Mouse (Mus musculus) layer of hippocampus, adult 9-11 months (tissue): ENCODE results near the gene Mnx1.
"Not testable (repeated sequence)": the region's sequence is repeated elsewhere in the genome, so short reads cannot be mapped to it uniquely, and the experiment has no call there.

Experiments
- DNase-seq: peaks from one replicate; pipeline ENCODE4 v3.0.0; 2022

Gene Mnx1

DNA sequence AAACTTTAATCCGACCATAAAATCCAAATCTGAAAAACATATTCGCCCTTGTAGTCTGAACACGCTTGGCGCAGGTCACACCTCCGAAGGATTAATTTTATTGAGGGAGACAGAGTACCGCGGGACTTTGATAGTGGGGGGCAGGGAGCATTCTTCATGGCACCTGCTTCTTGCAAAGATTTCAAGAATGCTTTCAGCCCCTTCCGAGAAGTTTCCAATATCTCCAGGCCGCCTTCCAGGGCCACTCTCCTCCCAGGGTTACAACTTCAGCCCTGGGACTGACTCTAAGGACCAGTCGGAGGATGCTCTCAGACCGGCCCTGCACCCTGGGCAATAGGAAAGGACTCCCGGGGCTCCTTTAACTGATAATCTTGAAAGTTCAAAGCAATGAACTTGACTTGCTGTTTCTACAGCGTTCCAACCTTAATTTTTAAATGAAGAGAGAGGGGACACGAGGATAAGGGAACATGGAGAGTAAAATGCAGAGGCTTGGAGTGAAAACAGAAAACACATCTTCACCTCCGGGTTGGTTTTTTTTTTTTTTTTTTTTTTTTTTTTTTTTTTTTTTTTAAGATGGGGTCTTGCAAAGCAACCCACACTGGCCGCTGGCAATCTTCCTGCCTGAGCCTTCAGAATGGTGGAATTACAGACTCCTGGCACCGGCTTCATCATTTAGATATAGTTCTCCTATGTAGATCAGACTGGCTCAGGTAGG lies 9.8 kb downstream of the Mnx1 start:
- no peak for DNase-seq

DNA sequence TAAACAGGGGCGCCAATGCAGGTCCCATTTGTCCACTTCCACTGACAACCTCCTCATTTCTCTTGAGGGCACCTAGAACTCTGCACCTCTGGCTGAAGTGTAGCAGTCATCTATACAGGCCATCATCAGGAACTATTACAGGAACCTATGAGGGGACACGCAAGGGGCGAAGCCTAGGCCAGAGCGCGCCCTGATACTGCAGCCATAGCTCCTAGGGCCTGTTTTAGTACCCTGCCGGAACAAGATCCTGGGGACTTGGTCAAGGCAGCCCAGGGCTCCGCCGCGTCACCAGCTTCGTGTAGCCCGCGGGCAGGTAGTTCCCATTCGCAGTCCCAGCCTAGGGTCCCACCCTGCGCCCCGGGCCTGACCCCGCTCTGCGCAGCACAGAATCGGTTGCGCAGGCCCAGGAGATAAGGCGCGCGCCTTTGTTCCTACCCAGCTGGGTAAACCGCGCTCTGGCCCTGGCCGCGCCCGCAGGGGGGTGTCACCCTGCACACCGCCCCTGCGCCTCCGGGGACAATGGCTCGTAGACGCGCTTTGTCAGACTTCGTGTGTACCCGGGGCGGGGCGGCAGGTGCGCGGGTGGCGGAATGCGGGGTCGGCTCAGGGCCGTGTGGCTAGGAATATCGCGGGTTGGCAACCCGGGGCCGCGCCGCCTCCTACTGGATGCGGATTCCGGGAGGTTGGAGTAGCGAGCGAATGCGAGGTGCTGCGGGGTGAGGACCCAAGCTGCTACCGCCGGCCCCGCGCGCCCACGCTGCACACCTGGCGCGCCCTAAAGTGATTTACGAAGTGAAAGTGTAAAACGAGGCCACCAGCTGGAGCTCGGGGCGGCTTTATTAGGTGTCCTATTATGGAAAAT lies 10.6 kb downstream of the Mnx1 start:
- DNase-seq: no peak

DNA sequence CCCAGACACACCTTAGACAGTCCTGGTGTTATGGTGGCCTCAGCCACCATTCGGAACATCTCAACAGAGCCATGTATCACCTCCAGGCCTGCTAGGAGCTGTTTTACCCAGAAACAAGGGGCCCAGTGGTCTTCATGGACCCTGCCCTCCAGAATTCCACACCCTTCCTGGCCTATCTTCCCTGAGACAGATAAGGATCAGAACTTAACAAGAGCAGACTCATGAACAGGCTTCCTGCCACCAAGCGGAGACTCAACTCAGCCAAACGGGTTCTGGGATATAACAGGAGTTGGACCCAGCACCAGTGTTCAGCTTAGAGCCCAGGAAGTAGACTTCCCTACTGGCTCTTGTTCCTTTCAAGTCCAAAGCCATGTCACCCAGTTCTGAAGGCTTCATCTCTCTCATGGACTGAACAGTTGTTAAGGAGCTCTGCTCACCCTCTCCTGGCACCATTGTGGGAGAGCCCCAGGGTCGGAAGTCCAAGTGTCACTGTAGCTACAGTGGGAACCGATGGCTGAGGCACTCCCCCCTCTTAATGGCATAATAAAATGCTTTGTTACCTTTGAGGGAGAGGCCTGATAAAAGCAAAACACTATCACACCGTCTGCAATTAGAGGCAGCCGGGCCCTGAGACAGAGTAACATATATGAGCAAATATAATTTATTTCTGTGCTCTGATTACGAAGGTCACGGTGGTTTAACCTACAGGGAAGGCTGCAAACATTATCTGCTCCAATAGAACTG lies 15.2 kb downstream of the Mnx1 start:
- no peak for DNase-seq

DNA sequence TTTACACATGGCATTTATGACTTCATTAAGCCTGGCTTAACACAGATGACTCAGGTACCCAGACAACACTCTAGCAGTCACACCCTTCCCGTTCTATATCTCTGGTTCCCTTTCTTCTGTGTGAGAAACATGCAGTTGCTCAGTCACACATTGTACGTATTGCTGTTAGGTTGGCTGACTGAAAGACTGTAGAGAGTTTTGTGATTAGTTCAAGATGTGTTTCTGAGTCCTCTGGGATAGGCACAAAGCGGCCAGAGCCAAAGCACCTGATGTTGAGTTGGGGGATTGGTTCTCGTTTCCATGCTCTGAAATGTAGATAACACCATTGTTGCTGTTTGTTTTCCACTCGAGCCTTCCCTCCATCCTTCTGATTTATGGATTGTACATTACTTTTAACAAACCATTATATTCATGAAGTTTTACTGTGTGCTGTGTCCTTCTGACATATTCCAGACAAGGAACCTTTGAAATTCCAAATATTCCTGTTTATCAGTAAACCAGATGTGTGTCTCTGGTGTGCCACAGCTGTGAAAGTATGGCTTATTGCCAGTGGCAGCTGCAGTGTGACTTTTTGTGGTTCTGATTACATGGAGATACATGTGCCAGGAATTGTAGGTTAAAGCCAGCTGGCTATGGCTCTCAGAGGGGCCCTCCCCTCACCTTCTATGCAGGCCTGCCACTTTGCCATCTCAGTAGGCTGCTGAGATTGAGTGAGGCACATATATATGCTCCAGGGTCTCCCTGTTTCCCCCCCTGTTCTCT lies 21.2 kb downstream of the Mnx1 start:
- no peak for DNase-seq

DNA sequence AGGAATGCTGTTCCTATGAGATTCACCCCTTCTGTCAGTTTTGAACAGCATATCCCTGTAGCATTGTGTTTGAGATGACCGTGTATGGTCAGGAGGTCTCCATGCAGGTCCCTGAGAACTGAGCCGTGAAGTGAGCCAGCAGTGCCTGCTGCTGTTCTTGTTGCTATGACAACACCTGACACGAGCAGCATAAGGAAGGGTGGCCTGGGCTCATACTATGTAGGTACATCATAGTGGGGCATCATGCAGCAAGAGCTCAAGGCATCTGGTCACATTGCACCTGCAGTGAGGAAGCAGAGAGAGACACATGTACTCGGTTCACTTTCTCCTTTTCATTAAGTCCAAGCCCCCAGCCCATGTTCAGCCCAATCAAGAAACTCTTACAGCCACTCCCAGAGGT lies 25.9 kb downstream of the Mnx1 start:
- DNase-seq: no peak

DNA sequence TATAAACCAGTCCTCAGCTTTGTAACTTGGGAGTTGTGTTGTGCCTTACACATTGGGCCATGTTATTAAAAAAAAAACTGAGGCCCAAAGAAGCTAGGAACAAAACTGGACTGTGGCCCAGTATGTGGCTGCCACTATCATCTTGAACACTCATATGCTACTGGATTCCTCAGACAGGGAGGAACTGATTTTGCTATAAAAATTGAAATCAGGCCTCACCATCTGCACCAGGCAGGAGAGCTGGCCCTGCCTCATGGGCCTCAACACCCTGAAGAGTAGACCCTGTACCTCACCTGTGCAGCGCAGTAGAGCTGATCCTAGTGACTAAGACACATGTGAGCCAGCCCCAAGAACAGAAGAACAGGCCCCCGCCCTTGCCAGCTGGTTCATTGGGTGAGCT lies 33.0 kb downstream of the Mnx1 start:
- no peak for DNase-seq

DNA sequence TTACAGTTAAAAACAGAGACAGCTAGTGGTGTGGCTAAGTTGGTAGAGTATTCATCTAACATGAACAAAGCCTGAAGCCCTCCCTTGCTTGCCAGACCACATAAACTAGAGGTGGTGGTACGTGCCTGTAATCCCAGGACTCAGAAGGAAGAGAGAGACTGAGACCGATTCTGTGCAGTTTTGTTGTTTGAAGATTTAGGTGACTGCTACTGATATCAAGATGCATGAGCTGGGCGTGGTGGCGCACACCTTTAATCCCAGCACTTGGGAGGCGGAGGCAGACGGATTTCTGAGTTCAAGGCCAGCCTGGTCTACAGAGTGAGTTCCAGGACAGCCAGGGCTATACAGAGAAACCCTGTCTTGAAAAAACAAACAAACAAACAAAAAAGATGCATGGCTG lies 41.5 kb downstream of the Mnx1 start:
- DNase-seq: not testable (repeated sequence)

DNA sequence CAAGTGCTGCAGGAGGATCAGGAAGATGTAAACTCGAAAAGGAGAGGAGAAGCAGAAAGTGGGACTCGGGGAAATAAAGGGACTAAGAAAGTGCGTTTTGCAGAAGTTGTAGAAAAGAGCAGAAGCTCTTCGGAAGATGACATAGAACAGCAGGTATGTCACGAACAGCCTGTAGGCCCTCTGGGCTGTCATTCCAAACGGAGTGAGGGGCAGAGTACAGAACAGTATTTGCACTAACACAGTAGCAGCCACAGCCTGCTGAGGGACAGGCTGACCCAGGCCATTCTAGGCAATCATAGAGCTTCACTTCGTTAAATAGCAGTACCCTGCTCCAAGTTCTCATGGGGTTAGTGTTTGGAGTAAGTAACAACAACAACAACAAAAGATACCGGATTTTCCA lies 42.8 kb downstream of the Mnx1 start:
- no peak for DNase-seq

DNA sequence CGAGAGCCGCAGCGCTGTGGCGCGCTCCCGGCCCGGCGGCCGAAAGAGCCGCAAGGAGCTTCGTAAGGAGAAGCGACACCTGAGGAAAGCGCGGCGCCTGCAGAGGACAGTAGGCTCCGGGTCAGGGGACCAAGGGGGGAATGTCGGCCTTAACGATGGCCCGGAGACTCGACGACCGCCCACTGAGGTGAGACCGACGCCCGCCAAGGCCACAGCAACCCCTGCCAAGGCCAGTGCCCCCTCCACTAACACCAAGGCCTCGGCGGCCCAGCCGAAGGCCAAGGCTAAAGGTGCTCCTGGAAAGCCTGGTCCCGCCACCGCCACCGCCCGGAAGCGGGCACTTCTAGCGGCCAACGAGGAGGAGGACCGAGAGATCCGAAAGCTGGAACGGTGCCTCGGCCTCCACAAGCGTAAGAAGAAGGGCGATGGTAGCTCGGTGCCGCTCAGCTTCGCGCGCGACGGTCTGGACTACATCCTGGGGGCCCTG lies 43.4 kb downstream of the Mnx1 start:
- DNase-seq: no peak

DNA sequence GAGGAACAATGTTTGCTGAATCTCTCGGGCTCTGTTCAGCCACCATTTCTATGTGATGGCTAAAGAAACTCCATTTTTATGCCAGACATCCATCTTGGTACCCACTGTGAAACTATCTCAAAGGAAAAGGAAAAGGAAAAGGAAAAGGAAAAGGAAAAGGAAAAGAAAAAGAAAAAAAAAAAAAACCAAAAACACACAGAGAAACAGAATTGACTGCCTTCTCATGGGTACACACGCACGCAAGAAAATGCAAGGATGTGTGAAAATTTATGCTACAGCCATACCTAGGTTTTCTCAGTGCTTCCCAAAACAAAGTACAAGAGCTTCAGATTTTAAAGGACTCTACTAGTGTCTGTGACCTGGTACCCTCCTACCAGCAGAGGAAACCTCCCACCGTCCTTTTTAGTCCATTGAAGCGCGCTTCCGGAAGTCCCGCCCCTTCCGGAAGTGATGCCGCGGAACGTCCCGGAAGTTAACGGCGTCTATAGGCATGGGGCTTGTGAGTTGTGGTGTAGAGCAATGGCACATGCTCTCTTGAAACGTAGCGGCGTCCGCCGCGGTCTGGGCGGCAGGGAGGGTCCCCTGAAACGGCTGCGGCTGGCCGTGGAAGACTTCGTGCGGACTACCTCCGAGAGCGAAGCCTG lies 43.9 kb downstream of the Mnx1 start, which contains the start of gene Nom1:
TSS of gene Nom1 (plus strand) at position 437 of the 644 bp plus-strand sequence.
- DNase-seq: peak; percentile 91

DNA sequence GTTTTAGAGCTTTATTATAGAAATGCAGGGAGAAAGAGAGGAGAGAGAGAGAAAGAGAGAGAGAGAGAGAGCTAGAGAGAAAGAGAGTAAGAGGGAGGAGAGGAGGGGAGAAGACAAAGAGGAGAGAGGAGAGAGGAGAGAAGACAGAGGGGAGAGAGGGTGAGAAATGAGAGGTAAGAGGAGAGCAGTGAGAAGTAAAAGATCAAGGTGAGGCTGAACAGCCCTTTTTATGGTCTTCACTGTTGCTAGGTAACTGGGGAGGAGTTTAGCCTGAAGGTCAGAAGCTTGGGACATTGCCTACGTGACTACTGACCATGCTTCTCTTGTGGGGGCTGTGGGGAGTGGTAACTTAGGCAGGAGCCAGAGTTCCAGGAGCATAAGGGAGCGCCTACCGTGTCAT lies 54.9 kb downstream of the Mnx1 start:
- not testable (repeated sequence) for DNase-seq
